Mouse (Mus musculus) cerebellum, adult (tissue): Measurements from ENCODE around the gene Carmil2.

Experiments used
- ATAC-seq: cut with Nextera tagmentation; 2 replicates; pipeline ENCODE4 v1.9.2; 2017; ENCODE audit warnings: mild to moderate bottlenecking, moderate library complexity, mixed read lengths; ENCODE audit not compliant: insufficient number of reproducible peaks, low FRiP score, low TSS enrichment

Carmil2 gene

GRCm38 (mm10) chr8:105685796-105686308 is at the start of gene Carmil2:
Gene Carmil2, plus strand, starts transcription at chr8:105686274.
- no peak for ATAC-seq

- peak; percentile 40; the same call in 1 of the 2 replicates for ATAC-seq
Observed at GRCm38 (mm10) chr8:105636963-105637510, 49.0 kb upstream of the Carmil2 start, which contains the start of gene Agrp. Gene Agrp, minus strand, starts transcription at chr8:105637393.

- ATAC-seq: no peak
Observed at GRCm38 (mm10) chr8:105637601-105638041, 48.5 kb upstream of the Carmil2 start.

GRCm38 (mm10) chr8:105638510-105638909 is 47.6 kb upstream of the Carmil2 start:
- no peak for ATAC-seq

GRCm38 (mm10) chr8:105639835-105640234 is 46.2 kb upstream of the Carmil2 start:
- no peak for ATAC-seq

GRCm38 (mm10) chr8:105640511-105640910 is 45.6 kb upstream of the Carmil2 start:
- no peak for ATAC-seq

- ATAC-seq: no peak
Observed at GRCm38 (mm10) chr8:105645205-105645604, 40.9 kb upstream of the Carmil2 start.

GRCm38 (mm10) chr8:105648929-105649328 is 37.1 kb upstream of the Carmil2 start:
- ATAC-seq: no peak

- no peak for ATAC-seq
Observed at GRCm38 (mm10) chr8:105657641-105658040, 28.4 kb upstream of the Carmil2 start.

- no peak for ATAC-seq
Observed at GRCm38 (mm10) chr8:105661167-105661566, 24.9 kb upstream of the Carmil2 start.

- no peak for ATAC-seq
Observed at GRCm38 (mm10) chr8:105677891-105678290, 8.2 kb upstream of the Carmil2 start.

GRCm38 (mm10) chr8:105685325-105685724 is 749 bp upstream of the Carmil2 start:
- ATAC-seq: no peak

GRCm38 (mm10) chr8:105686551-105686950 is 477 bp downstream of the Carmil2 start:
- ATAC-seq: no peak

- ATAC-seq: no peak
Observed at GRCm38 (mm10) chr8:105687512-105687911, 1.4 kb downstream of the Carmil2 start.

GRCm38 (mm10) chr8:105688242-105688752 is 2.2 kb downstream of the Carmil2 start:
- ATAC-seq: no peak

GRCm38 (mm10) chr8:105689256-105689982 is 3.3 kb downstream of the Carmil2 start:
- ATAC-seq: no peak

- no peak for ATAC-seq
Observed at GRCm38 (mm10) chr8:105689983-105690360, 3.9 kb downstream of the Carmil2 start.

- ATAC-seq: no peak
Observed at GRCm38 (mm10) chr8:105690978-105691377, 4.9 kb downstream of the Carmil2 start.

- no peak for ATAC-seq
Observed at GRCm38 (mm10) chr8:105692449-105693182, 6.5 kb downstream of the Carmil2 start.

- peak; percentile 47 for ATAC-seq
Observed at GRCm38 (mm10) chr8:105693648-105694047, 7.6 kb downstream of the Carmil2 start.
